Mouse (Mus musculus) embryonic facial prominence, embryonic 14.5 days (tissue): ENCODE data around the gene Kmt2e. TPM values are rescaled to one million over a fixed set of nuclear protein-coding genes. Genes with fewer than 3 reads are reported as not detected.

Experiments
- ATAC-seq: fragments of 200-750 bp; cut with Nextera tagmentation; 2 replicates; pipeline ENCODE4 v1.8.0; 2017; ENCODE audit warnings: low read depth, moderate number of reproducible peaks, moderate TSS enrichment
- DNase-seq: peaks from one replicate; pipeline ENCODE4 v3.0.0-alpha.2; 2015; ENCODE audit warnings: low spot score
- H3K27ac ChIP-seq: fragments of 300-500 bp; sonication (generic); replicated peaks from 2 replicates; pipeline ENCODE4 v1.5.1; 2014; ENCODE audit warnings: low read depth, mild to moderate bottlenecking, low read length, moderate library complexity
- H3K27me3 ChIP-seq: fragments of 300-500 bp; sonication (generic); replicated peaks from 2 replicates; pipeline ENCODE4 v1.6.1; 2014; ENCODE audit warnings: low read length; ENCODE audit not compliant: control insufficient read depth, insufficient read depth
- H3K36me3 ChIP-seq: fragments of 300-500 bp; sonication (generic); 2 replicates; pipeline ENCODE4 v1.6.1; 2014; ENCODE audit warnings: low read length, mixed read lengths; ENCODE audit not compliant: control insufficient read depth, insufficient read depth
- H3K4me1 ChIP-seq: fragments of 300-500 bp; sonication (generic); 2 replicates; pipeline ENCODE4 v1.6.1; 2014; ENCODE audit warnings: antibody characterized with exemption, low read length; ENCODE audit not compliant: control insufficient read depth, insufficient read depth
- H3K4me2 ChIP-seq: fragments of 300-500 bp; sonication (generic); 2 replicates; pipeline ENCODE4 v1.6.1; 2014; ENCODE audit warnings: low read depth, mild to moderate bottlenecking, low read length, moderate library complexity, mixed read lengths
- H3K4me3 ChIP-seq: fragments of 300-500 bp; sonication (generic); 2 replicates; pipeline ENCODE4 v1.5.1; 2014; ENCODE audit warnings: low read depth, mild to moderate bottlenecking, low read length
- H3K9ac ChIP-seq: fragments of 300-500 bp; sonication (generic); 2 replicates; pipeline ENCODE4 v1.6.1; 2014; ENCODE audit warnings: low read depth, mild to moderate bottlenecking, low read length, moderate library complexity, mixed read lengths
- H3K9me3 ChIP-seq: fragments of 300-500 bp; sonication (generic); 2 replicates; pipeline ENCODE4 v1.6.1; 2016; ENCODE audit warnings: low read length; ENCODE audit not compliant: control insufficient read depth
- WGBS: fragments of 180-500 bp; shearing (Covaris S2); extraction: QIAGEN DNeasy Blood & Tissue Kit; methylation state at CpG from one replicate; pipeline ENCODE4 v1.1.7; 2014; 5-methylcytosine and 5-hydroxymethylcytosine counted together
- polyA plus RNA-seq: library from polyadenylated mRNA; unstranded; fragments of >200 nt; fragmentation: Nextera tagmentation; extraction: Ambion mirVana; gene quantifications from 2 replicates; pipeline ENCODE4 v1.2.1, GENCODE M21; 2014

Kmt2e gene
- polyA plus RNA-seq, 1 experiment from 2014 or later = 66.0 TPM

DNA sequence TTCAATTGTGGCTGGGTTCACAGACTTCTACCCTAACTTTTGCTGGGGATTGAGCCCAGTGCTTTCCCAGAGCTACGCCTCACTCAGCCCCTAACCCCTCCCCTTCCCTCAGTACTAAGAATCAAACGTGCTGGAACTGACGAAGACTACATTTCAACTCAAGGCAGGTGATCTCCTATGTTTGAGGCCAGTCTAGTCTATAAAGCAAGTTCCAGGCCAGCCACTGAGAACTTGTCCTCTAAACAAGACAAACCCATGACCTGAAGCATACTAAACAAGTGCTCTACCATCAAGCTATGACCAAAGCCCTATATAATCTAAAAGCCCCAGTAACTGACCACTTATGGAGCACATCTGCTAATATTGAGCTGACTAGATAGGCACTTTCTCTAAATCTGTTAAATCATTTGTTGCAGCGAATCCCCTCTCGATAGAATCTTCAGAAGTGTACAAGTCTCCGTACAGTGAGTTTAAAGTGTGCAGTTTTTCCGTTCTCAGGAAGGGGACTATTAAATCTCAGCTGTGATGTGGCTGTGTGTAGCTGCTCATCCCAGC, 14.5 kb upstream of the Kmt2e start:
- H3K4me1 ChIP-seq = peaks cover 29% of the 10 kb centered on the region
- no peak overlapping the region for H3K27ac ChIP-seq
- no peaks in the 10 kb centered on the region for H3K27me3 ChIP-seq
- H3K9ac ChIP-seq = 0 out of 2 replicates have a peak overlapping the region, but pooled peaks have one; percentile 76
- no peak for ATAC-seq
- DNase-seq = no peak
- 35% methylated on average over 7 of the region's 7 CpGs for WGBS
- H3K9me3 ChIP-seq = no peaks in the 10 kb centered on the region
- H3K4me3 ChIP-seq = no peak overlapping the region
- H3K36me3 ChIP-seq = peaks cover 22% of the 10 kb centered on the region
- peak overlapping the region; percentile 89 for H3K4me2 ChIP-seq

DNA sequence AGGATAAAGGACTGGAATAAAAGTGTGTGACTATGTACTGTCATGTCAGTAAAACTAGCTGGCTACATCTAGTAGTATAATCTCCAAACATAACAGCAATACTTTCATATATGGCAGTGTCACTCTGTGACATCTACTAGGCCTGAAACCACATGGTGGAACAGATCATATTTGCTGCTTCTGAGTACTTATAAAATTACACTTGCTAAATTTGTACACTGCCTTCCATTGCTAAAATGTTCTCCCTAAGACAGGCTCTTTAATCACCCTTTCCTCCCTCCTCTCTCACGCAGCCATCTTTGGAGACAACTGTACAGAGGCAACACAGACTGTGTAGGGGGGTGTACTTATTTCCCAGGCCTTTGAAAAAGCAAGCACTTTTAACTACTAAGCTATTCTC, 13.8 kb upstream of the Kmt2e start:
- DNase-seq (no peak), ATAC-seq (no peak)
- no peaks in the 10 kb centered on the region for H3K27me3 ChIP-seq
- peaks cover 27% of the 10 kb centered on the region for H3K4me1 ChIP-seq
- H3K9ac ChIP-seq = no peak overlapping the region
- peaks cover 27% of the 10 kb centered on the region for H3K36me3 ChIP-seq
- no peak overlapping the region for H3K4me2 ChIP-seq
- no peaks in the 10 kb centered on the region for H3K9me3 ChIP-seq
- 71% methylated on average over 1 of the region's 1 CpGs for WGBS
- no peak overlapping the region for H3K4me3 ChIP-seq
- H3K27ac ChIP-seq = no peak overlapping the region

DNA sequence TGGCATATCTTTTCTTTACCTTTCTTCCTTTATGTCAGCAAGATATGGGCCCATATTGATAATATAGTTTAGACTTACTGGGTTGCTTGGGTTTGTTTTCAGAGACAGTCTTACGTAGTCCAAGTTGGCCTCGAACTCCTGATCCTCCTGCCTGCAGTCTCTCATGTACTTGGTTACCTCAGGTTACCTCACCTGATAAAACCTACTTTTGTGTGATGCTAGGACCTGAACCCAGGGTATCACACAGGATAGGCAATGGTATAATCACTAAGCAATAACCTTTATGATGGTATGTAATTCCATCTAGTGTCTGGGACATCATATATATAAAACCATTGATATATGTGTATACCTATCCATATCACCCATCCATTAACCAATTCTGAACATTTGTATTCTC, 12.8 kb upstream of the Kmt2e start:
- peaks cover 29% of the 10 kb centered on the region for H3K36me3 ChIP-seq
- H3K9me3 ChIP-seq = no peaks in the 10 kb centered on the region
- H3K27me3 ChIP-seq = no peaks in the 10 kb centered on the region
- H3K9ac ChIP-seq = no peak overlapping the region
- no peak overlapping the region for H3K4me3 ChIP-seq
- DNase-seq = no peak
- 93% methylated on average over 2 of the region's 2 CpGs for WGBS
- H3K4me2 ChIP-seq = no peak overlapping the region
- ATAC-seq = no peak
- peaks cover 23% of the 10 kb centered on the region for H3K4me1 ChIP-seq
- no peak overlapping the region for H3K27ac ChIP-seq

DNA sequence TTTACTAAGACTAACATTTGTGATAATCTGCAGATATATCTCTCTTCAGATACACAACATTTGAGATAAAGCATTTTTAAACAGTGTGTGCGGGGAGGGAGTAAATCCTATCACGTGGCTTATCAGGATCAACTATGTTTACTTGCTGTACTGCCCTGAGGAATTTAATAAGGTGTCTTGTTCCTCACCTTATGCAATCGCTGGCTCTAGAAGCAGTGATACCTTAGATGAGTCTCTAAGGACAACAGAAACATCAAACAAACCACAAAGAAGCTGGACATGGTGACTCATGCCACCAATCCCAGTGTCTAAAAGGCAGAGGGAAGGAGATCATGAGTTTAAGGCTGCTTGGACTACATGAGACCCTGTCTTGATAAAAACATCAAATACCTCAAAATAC, 11.2 kb upstream of the Kmt2e start:
- no peak overlapping the region for H3K9ac ChIP-seq
- WGBS = 83% methylated on average over 3 of the region's 3 CpGs
- no peak for DNase-seq
- no peak overlapping the region for H3K27ac ChIP-seq
- no peak overlapping the region for H3K4me2 ChIP-seq
- no peaks in the 10 kb centered on the region for H3K27me3 ChIP-seq
- ATAC-seq = no peak
- H3K4me3 ChIP-seq = no peak overlapping the region
- peaks cover 16% of the 10 kb centered on the region; the same call in 1 of the 2 replicates for H3K4me1 ChIP-seq
- H3K9me3 ChIP-seq = no peaks in the 10 kb centered on the region
- peaks cover 38% of the 10 kb centered on the region for H3K36me3 ChIP-seq

DNA sequence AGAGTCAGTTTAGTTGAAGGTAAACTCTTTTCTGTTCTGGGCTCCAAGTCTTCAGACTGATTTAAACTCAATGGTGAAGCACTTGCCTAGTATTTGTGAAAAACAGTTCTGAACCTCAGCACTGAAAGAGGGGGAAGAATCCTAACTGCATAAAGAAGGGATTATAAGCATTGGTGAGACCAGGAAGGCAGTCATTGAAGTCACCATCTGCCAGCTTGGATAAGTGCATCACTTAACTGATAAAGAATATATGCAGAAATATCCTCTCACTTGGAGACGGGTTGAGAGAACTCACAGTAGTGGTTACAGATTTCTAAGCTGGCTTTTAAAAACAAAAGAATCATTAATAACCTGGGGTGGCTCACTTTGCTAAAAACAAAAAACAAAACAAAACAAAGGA, 6.7 kb upstream of the Kmt2e start:
- DNase-seq (no peak), ATAC-seq (no peak)
- Histone ChIP-seq H3K36me3 (peaks cover 38% of the 10 kb centered on the region), H3K4me3 (no peak overlapping the region), H3K27ac (no peak overlapping the region), H3K4me1 (peaks cover 22% of the 10 kb centered on the region), H3K9ac (no peak overlapping the region), H3K9me3 (no peaks in the 10 kb centered on the region), H3K27me3 (no peaks in the 10 kb centered on the region), H3K4me2 (no peak overlapping the region)
- WGBS = 73% methylated on average over 1 of the region's 1 CpGs

DNA sequence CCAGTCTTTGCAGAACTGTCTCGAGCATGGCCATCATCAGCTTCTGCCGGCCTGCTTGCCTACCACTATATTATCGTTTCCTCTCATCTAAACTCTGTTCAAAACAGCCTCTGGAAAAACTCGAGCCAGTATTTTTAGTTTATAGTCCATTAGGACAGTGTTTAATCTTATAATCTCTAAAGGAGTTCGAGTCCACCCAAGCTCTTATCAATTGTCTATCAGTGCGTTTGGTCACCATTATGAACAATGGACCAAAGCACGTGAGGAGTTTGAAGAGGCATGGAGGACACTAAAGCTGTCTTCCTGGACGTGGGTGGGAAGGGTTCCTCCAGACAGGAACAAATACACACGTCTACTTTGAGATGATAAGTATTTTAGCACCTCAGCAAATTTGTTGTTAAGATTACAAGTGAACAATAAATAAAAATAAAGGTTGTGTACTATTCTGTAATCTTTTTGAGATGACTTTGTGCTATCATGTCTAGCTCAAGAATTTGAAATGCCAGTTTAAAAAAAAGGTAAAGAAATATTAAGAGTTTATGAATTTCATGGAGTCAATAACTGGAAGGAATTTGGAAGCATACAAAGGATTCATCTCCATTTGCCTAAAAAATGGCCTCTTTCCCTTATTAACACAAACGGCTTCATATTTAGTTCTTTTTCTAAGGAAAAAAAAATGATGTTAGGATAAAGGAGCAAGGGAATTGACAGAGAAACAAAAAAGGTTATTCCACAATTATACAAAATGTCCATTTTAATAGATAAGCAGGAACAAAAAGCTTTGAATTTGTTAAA, 3.0 kb upstream of the Kmt2e start:
- Histone ChIP-seq H3K4me1 (peaks cover 22% of the 10 kb centered on the region), H3K9me3 (no peaks in the 10 kb centered on the region), H3K9ac (peak overlapping the region; percentile 100; the same call in 1 of the 2 replicates), H3K4me2 (peak overlapping the region; percentile 92), H3K36me3 (0 out of 2 replicates have a peak, but pooled peaks cover 11% of the 10 kb centered on the region), H3K27ac (no peak overlapping the region; the same call in 1 of the 2 replicates), H3K4me3 (peak overlapping the region; percentile 98), H3K27me3 (no peaks in the 10 kb centered on the region)
- WGBS = 32% methylated on average over 10 of the region's 10 CpGs
- no peak for ATAC-seq
- DNase-seq = no peak

DNA sequence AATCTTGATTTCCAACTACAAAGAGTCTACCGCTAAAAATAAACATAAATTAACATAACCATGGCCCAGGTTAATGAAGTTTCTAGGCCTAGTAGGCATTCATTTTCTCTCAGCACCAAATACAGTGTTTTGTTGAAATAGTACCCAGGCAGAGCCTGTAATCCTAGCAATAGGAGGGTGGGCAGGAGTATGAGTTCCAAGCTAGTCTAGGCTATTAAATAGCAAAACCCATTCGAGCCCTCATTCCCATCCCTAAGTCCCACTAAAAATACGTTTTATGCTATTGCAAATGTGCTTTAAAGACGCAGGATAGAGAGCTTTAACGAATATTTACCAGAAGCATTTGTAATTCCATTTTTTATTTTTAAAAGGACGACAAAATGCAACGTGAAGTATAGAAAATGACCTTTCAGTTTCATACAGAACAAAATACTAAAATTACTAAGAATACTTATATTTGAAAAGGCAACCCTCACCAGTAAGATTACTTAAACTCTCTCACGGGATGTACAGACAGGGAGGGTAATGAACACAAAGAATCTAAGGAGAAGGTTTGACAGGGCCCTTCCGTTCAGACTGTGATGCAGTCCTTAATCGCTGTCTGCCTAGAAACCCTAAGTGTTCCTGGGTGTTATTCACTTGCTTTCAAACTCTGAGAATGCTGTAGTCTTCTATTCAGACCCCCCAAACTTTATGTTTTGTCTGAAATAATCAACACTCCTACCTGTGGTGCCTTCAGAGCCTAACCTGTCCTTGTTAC, 2.1 kb upstream of the Kmt2e start:
- Histone ChIP-seq H3K27ac (peak overlapping the region; percentile 100), H3K4me2 (peak overlapping the region; percentile 92), H3K4me1 (peaks cover 30% of the 10 kb centered on the region), H3K9me3 (no peaks in the 10 kb centered on the region), H3K27me3 (no peaks in the 10 kb centered on the region), H3K4me3 (peak overlapping the region; percentile 98), H3K9ac (peak overlapping the region; percentile 100), H3K36me3 (0 out of 2 replicates have a peak, but pooled peaks cover 5% of the 10 kb centered on the region)
- ATAC-seq (no peak), DNase-seq (no peak)
- WGBS = under 1% methylated on average over 10 of the region's 10 CpGs

DNA sequence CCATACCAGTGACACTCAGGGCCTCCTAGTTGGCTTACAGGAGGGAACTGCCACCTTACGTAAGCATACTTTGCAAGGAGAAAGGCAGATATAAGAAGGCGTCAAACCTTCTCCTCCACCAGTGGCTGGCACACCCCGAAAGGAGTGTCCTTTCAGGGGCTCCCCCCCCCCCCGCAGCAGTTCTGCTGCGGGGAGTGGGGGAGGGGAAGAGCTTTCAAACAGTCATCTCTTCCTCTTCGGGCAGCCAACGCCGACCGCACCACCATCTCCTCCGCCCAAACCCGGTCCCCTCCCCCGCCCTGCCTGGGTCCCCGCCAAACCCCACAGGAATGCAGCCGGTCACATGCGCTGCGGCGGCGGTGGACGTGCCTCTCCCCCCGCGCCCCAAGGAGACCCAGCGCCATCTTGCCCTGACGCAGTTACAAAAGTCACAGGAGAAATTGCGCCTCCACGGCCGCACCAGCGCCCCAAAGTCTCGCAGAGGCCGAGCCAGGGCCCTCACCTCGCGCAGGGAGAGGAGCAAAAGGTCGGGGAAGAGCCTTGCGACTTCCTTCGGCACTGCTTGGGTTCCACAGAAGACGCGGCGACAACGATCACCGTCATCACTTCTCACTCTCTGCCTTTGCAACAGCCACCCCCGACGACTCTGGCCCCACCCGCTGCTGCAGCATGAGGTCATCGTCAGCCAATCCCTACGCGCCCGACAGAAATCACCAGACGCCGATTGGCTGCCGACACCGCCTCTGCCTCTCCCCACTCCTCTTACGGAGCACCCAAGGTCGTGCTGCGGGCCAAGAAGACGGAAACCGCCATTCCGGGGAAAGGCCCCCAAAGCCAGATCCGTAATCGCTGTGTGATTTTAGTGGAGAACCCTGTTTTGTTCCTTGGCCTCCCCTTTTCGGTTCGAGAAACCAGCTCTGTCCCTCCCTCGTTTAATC, 1.3 kb upstream of the Kmt2e start:
- peak overlapping the region; percentile 92 for H3K4me2 ChIP-seq
- H3K9me3 ChIP-seq = no peaks in the 10 kb centered on the region
- peak overlapping the region; percentile 100 for H3K9ac ChIP-seq
- DNase-seq = peak; percentile 99
- H3K36me3 ChIP-seq = no peaks in the 10 kb centered on the region
- H3K27ac ChIP-seq = peak overlapping the region; percentile 100
- ATAC-seq = peak; percentile 93
- WGBS = 1% methylated on average over 43 of the region's 61 CpGs
- no peaks in the 10 kb centered on the region for H3K27me3 ChIP-seq
- peaks cover 36% of the 10 kb centered on the region for H3K4me1 ChIP-seq
- H3K4me3 ChIP-seq = peak overlapping the region; percentile 98
